Mouse (Mus musculus) limb, embryonic 15.5 days (tissue): ENCODE measurements around the gene Slc35f1. TPM values are rescaled to one million over a fixed set of nuclear protein-coding genes. Genes with fewer than 3 reads are reported as not detected.

ENCODE experiments used
- ATAC-seq: fragments of 200-750 bp; cut with Nextera tagmentation; 2 replicates; pipeline ENCODE4 v1.8.0; 2017; ENCODE audit warnings: low read depth, moderate TSS enrichment; ENCODE audit not compliant: insufficient number of reproducible peaks, low FRiP score, low TSS enrichment
- H3K27ac ChIP-seq: fragments of 300-500 bp; sonication (generic); 2 replicates; pipeline ENCODE4 v1.5.1; 2015; ENCODE audit warnings: moderate library complexity, mild to moderate bottlenecking, inconsistent platforms
- H3K27me3 ChIP-seq: fragments of 300-500 bp; sonication (generic); 2 replicates; pipeline ENCODE4 v1.6.1; 2015; ENCODE audit warnings: inconsistent platforms
- H3K36me3 ChIP-seq: fragments of 300-500 bp; sonication (generic); 2 replicates; pipeline ENCODE4 v1.6.1; 2015; ENCODE audit warnings: inconsistent platforms
- H3K4me1 ChIP-seq: fragments of 300-500 bp; sonication (generic); 2 replicates; pipeline ENCODE4 v1.6.1; 2015; ENCODE audit warnings: inconsistent platforms
- H3K4me2 ChIP-seq: fragments of 300-500 bp; sonication (generic); 2 replicates; pipeline ENCODE4 v1.6.1; 2015; ENCODE audit warnings: mild to moderate bottlenecking, inconsistent platforms
- H3K4me3 ChIP-seq: fragments of 300-500 bp; sonication (generic); 2 replicates; pipeline ENCODE4 v1.5.1; 2015; ENCODE audit warnings: mild to moderate bottlenecking, inconsistent platforms
- H3K9ac ChIP-seq: fragments of 300-500 bp; sonication (generic); 2 replicates; pipeline ENCODE4 v1.6.1; 2015; ENCODE audit warnings: inconsistent platforms
- H3K9me3 ChIP-seq: fragments of 300-500 bp; sonication (generic); 2 replicates; pipeline ENCODE4 v1.6.1; 2016; ENCODE audit warnings: inconsistent platforms
- WGBS: fragments of 180-500 bp; shearing (Covaris S2); methylation state at CpG from one replicate; pipeline ENCODE4 v1.1.7; 2015; 5-methylcytosine and 5-hydroxymethylcytosine counted together
- polyA plus RNA-seq: library from polyadenylated mRNA; unstranded; fragments of >200 nt; fragmentation: Nextera tagmentation; extraction: Ambion mirVana; gene quantifications from 2 replicates; pipeline ENCODE4 v1.2.1, GENCODE M21; 2015

Slc35f1 gene
- polyA plus RNA-seq, 1 experiment from 2014 or later: 5.0 TPM

DNA sequence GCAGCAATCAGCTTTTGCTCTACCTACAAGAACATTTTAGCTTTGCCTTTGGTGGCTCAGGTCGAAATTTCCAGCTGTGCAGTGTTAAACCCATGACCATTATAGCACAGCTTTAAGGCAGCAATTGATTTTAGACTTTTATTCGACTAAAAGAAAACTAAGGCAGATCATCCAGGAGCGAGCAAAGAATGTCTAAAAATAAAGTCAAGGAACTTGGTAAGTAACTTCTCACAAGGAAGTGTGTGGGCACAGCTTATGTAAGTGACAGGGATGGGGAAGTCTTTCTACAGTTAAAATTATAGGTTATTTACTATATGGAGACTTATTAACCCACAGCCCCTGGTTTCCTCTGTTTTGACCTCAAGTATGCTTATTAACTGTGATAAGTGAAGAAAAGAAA, 262.2 kb downstream of the Slc35f1 start:
- no peaks in the 10 kb centered on the region for H3K36me3 ChIP-seq
- H3K27ac ChIP-seq: no peak overlapping the region
- no peak overlapping the region for H3K9ac ChIP-seq
- ATAC-seq: no peak
- no peaks in the 10 kb centered on the region for H3K27me3 ChIP-seq
- no peaks in the 10 kb centered on the region for H3K9me3 ChIP-seq
- no peak overlapping the region for H3K4me3 ChIP-seq
- WGBS: 71% methylated on average over 3 of the region's 3 CpGs
- H3K4me2 ChIP-seq: no peak overlapping the region
- no peaks in the 10 kb centered on the region for H3K4me1 ChIP-seq

GRCm38 (mm10) chr10:52956728-52957127, 266.4 kb downstream of the Slc35f1 start:
- H3K9ac ChIP-seq: no peak overlapping the region
- no peaks in the 10 kb centered on the region for H3K4me1 ChIP-seq
- 50% methylated on average over 4 of the region's 4 CpGs for WGBS
- no peaks in the 10 kb centered on the region for H3K36me3 ChIP-seq
- H3K4me3 ChIP-seq: no peak overlapping the region
- no peaks in the 10 kb centered on the region for H3K9me3 ChIP-seq
- no peaks in the 10 kb centered on the region for H3K27me3 ChIP-seq
- H3K4me2 ChIP-seq: no peak overlapping the region
- ATAC-seq: no peak
- no peak overlapping the region for H3K27ac ChIP-seq

- no peak overlapping the region for H3K4me2 ChIP-seq
- ATAC-seq: no peak
- 73% methylated on average over 1 of the region's 1 CpGs for WGBS
- no peaks in the 10 kb centered on the region for H3K9me3 ChIP-seq
- no peak overlapping the region for H3K27ac ChIP-seq
- no peaks in the 10 kb centered on the region for H3K36me3 ChIP-seq
- H3K27me3 ChIP-seq: no peaks in the 10 kb centered on the region
- no peak overlapping the region for H3K9ac ChIP-seq
- no peaks in the 10 kb centered on the region for H3K4me1 ChIP-seq
- no peak overlapping the region for H3K4me3 ChIP-seq
These were observed 288.9 kb downstream of the Slc35f1 start for GRCm38 (mm10) chr10:52979251-52979650.

DNA sequence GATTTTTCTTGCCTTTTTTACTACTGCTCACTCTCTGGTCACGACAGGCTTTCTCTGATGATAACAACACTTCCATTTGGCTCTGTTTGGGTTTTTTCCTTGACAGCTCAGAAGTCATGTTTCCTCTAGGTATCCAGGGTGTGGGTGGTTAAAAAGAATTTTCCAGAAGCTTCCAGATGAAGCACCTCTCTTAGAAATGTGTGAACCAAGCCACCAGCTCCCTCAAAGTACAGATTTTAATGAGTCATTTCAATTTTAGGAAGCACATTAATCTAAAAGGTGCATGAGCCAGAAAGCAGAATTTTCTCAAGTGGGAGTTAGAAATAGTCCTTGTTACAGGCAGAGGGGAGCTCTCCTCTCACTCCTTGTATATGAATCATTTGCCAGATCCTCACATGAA, 292.5 kb downstream of the Slc35f1 start:
- Histone ChIP-seq H3K9me3 (no peaks in the 10 kb centered on the region), H3K4me2 (no peak overlapping the region), H3K4me3 (no peak overlapping the region), H3K4me1 (no peaks in the 10 kb centered on the region), H3K9ac (no peak overlapping the region), H3K27me3 (no peaks in the 10 kb centered on the region), H3K36me3 (no peaks in the 10 kb centered on the region), H3K27ac (no peak overlapping the region)
- 23% methylated on average over 1 of the region's 1 CpGs for WGBS
- no peak for ATAC-seq

- peaks cover 3% of the 10 kb centered on the region; the same call in 1 of the 2 replicates for H3K4me1 ChIP-seq
- H3K9ac ChIP-seq: no peak overlapping the region
- H3K9me3 ChIP-seq: no peaks in the 10 kb centered on the region
- 44% methylated on average over 2 of the region's 2 CpGs for WGBS
- peak overlapping the region; percentile 13; the same call in 1 of the 2 replicates for H3K27ac ChIP-seq
- H3K4me2 ChIP-seq: no peak overlapping the region
- H3K27me3 ChIP-seq: no peaks in the 10 kb centered on the region
- H3K4me3 ChIP-seq: no peak overlapping the region
- no peak for ATAC-seq
- H3K36me3 ChIP-seq: no peaks in the 10 kb centered on the region
These were observed 301.9 kb downstream of the Slc35f1 start for GRCm38 (mm10) chr10:52992246-52992645.

GRCm38 (mm10) chr10:52996886-52997285, 306.6 kb downstream of the Slc35f1 start:
- Histone ChIP-seq H3K4me1 (peaks cover 3% of the 10 kb centered on the region; the same call in 1 of the 2 replicates), H3K4me2 (no peak overlapping the region), H3K27me3 (no peaks in the 10 kb centered on the region), H3K27ac (no peak overlapping the region), H3K36me3 (no peaks in the 10 kb centered on the region), H3K9ac (no peak overlapping the region), H3K4me3 (no peak overlapping the region), H3K9me3 (no peaks in the 10 kb centered on the region)
- ATAC-seq: no peak
- 67% methylated on average over 2 of the region's 2 CpGs for WGBS

DNA sequence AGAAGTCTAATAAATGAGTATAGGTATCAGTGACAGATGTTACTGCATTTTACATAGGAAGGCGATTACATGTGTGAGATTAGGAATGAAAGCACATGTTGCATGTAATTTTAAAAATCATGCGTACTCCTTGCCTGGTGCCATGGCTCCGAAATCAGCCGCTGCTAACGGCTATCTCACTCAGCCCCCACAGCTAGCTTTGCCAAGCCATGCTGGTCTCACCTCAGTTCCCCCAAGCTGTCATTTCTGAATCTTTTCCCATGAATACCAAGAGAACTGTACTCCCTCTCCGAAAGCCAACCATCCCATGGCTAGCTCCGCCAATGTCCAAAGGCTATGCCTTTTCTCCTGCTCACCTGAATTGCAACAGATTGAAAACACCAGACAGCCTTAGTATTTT, 310.8 kb downstream of the Slc35f1 start:
- Histone ChIP-seq H3K9me3 (no peaks in the 10 kb centered on the region), H3K27ac (no peak overlapping the region), H3K36me3 (no peaks in the 10 kb centered on the region), H3K27me3 (no peaks in the 10 kb centered on the region), H3K4me1 (no peaks in the 10 kb centered on the region), H3K9ac (no peak overlapping the region), H3K4me3 (no peak overlapping the region), H3K4me2 (no peak overlapping the region)
- 92% methylated on average over 7 of the region's 7 CpGs for WGBS
- ATAC-seq: no peak

DNA sequence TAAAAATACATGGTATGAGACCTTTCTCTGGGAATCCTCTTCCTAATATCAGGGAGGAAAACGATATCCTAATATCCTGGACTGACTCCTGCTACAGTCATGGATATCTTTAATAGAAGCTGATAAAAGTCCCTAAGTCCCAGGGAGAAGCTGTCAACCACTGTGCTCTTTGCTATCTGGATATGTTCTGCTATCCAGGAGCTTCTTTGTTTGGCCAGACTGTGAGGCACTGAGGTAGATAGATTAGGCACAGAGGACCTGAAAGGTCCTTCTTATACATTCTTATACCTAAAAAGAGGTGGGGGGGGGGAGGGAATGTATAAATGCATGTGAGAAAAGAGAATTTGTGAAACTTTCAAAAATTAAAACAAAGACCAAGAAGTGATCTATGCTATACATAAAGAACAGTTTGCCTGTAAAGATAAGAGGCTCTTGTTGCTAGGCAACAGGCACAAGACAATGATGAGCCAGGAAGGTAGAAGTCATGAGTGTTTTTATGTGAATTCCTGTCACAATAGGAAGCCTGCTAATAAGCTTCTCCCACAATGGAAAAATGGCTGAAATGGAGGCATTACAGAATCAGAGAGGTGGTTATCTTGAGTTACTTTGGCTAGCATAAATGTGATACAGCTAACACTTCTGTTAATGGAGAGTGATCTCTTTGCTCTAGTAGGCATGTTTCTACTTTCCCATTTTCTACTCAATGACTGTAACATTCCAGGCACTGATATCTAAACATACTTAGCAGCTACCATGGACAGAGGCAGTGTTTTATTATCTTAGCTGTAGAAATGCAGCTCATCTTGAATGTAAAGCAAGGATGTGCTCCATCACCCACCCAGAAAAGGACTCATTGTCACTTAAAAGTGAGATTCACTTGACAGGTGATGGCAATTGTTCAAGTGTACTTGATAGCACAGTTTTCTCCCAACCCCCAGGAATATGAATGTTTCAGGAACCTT, 316.2 kb downstream of the Slc35f1 start:
- 88% methylated on average over 1 of the region's 1 CpGs for WGBS
- no peak overlapping the region for H3K27ac ChIP-seq
- H3K4me2 ChIP-seq: no peak overlapping the region
- no peaks in the 10 kb centered on the region for H3K9me3 ChIP-seq
- no peak for ATAC-seq
- H3K4me1 ChIP-seq: no peaks in the 10 kb centered on the region
- no peak overlapping the region for H3K4me3 ChIP-seq
- no peaks in the 10 kb centered on the region for H3K36me3 ChIP-seq
- no peaks in the 10 kb centered on the region for H3K27me3 ChIP-seq
- H3K9ac ChIP-seq: no peak overlapping the region

DNA sequence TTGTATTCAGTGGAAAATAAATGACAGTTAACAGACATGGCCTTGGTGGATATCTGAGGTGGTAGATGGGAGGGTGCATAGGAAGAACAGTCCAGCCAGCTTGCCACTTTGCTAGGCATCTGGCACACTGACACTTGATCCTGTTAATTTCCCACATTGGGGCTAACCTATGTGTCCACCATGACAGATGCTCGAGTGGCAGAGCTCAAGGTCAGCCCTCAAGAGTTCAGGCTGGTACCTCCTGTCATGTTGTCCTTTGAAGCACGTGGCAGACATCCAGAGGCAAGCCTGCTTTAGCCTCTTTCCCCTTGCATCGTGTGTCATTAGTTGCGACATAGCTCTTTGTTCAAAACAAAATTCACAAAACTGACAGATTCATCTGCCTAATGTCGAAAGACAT, 323.5 kb downstream of the Slc35f1 start:
- Histone ChIP-seq H3K4me1 (no peaks in the 10 kb centered on the region), H3K27ac (no peak overlapping the region), H3K27me3 (no peaks in the 10 kb centered on the region), H3K9ac (no peak overlapping the region), H3K4me3 (no peak overlapping the region), H3K4me2 (no peak overlapping the region), H3K36me3 (no peaks in the 10 kb centered on the region), H3K9me3 (no peaks in the 10 kb centered on the region)
- ATAC-seq: no peak
- 54% methylated on average over 5 of the region's 5 CpGs for WGBS

DNA sequence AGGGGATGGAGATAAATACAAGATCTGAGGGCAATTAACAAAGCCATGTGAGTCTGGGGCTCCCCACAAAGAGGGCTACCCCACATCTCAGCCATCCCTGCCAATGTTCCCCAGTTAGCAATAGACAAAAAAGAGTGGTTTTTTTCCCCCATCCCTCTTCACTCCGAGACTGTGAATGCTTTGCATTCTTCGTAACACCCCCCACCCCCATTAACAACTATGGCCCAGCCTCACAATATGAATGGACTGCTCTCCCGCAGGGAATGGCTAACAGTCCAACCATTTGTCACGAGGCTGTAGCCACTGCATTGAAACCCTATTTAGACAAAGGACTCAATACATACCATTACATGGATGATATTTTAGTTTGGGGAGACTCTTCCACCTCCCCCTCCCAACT, 338.1 kb downstream of the Slc35f1 start:
- 50% methylated on average over 4 of the region's 4 CpGs for WGBS
- Histone ChIP-seq H3K4me3 (no peak overlapping the region), H3K9ac (no peak overlapping the region), H3K4me1 (no peaks in the 10 kb centered on the region), H3K27ac (no peak overlapping the region), H3K36me3 (no peaks in the 10 kb centered on the region), H3K4me2 (no peak overlapping the region), H3K27me3 (no peaks in the 10 kb centered on the region), H3K9me3 (no peaks in the 10 kb centered on the region)
- ATAC-seq: no peak

DNA sequence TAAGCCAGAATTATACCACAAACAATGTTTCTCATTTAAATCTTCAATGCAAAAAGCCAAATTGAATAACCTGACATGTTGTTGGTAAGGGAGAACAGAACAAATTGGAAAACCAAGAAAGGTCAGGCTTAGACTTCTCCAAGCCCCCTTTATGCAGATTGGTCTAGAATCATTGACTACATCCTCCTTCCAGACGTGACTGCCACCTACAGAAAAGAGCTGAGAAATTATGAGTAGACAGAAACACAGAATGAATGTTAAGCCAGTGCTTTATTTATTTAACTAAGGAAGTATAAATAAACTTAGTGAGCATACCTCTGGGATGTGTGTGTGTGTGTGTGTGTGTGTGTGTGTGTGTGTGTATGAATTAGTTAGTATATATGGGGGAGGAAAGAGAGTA, 344.9 kb downstream of the Slc35f1 start:
- WGBS: 41% methylated on average over 1 of the region's 1 CpGs
- H3K4me2 ChIP-seq: no peak overlapping the region
- no peaks in the 10 kb centered on the region for H3K27me3 ChIP-seq
- no peaks in the 10 kb centered on the region for H3K36me3 ChIP-seq
- no peaks in the 10 kb centered on the region for H3K9me3 ChIP-seq
- H3K9ac ChIP-seq: no peak overlapping the region
- H3K4me1 ChIP-seq: no peaks in the 10 kb centered on the region
- ATAC-seq: no peak
- H3K27ac ChIP-seq: no peak overlapping the region
- no peak overlapping the region for H3K4me3 ChIP-seq

GRCm38 (mm10) chr10:53045931-53046330, 355.6 kb downstream of the Slc35f1 start:
- Histone ChIP-seq H3K4me3 (no peak overlapping the region), H3K36me3 (no peaks in the 10 kb centered on the region)
- no peak for ATAC-seq

More at GRCm38 (mm10) chr10:53045931-53046330, 355.6 kb downstream of the Slc35f1 start:
- no peak overlapping the region for H3K27ac ChIP-seq
- no peak overlapping the region for H3K4me2 ChIP-seq
- H3K9me3 ChIP-seq: no peaks in the 10 kb centered on the region
- no peaks in the 10 kb centered on the region for H3K4me1 ChIP-seq
- H3K9ac ChIP-seq: no peak overlapping the region
- H3K27me3 ChIP-seq: no peaks in the 10 kb centered on the region
